Mouse (Mus musculus): Measurements from ENCODE around the gene Slc29a4.
A peak's percentile ranks its signal among the peaks of the same experiment; 100 is the strongest.

Gene Slc29a4

GRCm38 (mm10) chr5:142696258-142696657, 3.9 kb downstream of the Slc29a4 start:
- peak; percentile 44 for DNase-seq (ENCODE audit: low read depth, low spot score)

DNA sequence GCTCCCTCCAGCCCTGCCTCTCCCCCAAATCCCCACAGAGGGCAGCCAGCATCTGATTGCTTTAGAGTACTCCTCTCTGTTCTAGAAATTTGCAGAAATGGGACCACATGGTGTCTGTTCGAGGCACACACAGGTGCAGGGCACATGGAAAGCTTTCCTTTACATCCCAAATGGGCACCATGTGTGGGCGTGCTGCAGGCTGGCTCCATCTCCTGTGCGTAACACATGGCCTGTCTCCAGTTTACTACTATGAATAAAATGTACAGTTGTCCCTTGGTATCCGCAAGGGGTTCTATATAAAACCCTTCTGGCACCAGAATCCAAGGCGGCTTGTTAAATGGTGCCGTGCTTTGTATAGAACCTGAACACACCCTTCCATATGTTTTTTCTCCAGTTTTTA, 4.6 kb downstream of the Slc29a4 start:
- DNase-seq (ENCODE audit: low read depth, low spot score): no peak

DNA sequence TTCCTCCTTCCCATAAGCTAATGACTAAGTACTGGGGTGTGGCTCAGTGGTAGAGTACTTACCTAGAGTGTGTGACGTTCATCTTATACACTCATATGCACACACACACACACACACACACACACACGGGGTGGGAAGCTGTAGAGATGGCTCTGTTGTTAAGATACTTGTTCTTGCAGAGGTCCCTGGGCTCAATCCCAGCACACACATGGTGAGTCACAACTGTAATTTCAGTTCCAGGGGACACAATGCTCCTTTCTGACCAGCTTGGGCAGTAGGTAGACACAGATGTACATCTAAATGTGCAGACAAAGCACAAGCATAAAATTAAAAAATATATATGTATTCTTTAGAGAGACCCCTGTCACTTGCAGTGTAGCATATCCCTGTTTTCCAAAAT, 5.4 kb downstream of the Slc29a4 start:
- no peak for DNase-seq (ENCODE audit: low read depth, low spot score)

GRCm38 (mm10) chr5:142700842-142701589, 8.7 kb downstream of the Slc29a4 start:
- DNase-seq (ENCODE audit: low read depth, low spot score): peak; percentile 91

DNA sequence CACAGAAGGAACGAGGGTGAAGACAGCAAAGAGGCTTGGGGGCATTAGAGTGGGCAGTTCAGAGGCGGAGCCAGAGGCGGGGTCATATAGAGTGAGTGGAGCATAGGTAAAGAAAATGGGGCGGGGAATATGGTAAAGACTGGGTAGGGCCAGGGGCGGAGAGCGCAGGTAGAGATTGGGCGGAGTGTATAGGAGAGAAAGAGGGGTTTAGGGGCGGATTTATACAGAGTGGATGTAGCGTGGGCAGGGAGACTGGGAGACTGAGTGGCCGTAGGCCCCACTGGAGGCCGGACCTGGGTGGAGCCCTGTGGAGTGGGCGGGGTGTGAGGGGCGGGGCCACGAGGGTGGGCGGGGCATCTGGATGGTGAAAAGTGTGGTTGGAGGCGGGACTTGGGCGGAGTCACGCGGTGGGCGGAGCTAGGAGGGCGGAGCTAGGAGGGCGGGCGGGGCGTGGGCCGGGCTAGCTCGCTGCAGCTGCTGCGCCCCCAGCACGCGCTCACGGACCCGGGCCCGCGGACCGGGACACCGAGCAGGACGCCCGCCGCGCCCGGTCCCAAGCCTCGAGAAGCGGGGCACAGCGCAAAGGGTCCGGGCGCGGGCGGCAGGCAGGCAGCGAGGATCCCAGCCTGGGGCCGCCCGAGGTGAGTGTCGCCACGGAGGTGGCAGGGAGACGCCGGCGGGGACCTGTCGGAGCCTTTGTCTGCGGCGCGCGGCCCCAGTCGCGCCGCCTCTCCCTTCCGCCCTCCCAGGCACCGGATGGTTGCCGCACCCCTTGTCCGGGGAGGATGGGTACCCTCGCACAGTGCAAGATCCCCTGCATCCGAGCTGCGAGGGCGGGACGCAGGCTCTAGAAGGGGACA, 9.6 kb downstream of the Slc29a4 start:
- DNase-seq (ENCODE audit: low read depth, low spot score): peak; percentile 83

- no peak for DNase-seq (ENCODE audit: low read depth, low spot score)
Measured at GRCm38 (mm10) chr5:142702511-142703138, 10.3 kb downstream of the Slc29a4 start.

- DNase-seq (ENCODE audit: low read depth, low spot score): no peak
Measured at GRCm38 (mm10) chr5:142703569-142703968, 11.3 kb downstream of the Slc29a4 start.

- no peak for DNase-seq (ENCODE audit: low read depth, low spot score)
Measured at GRCm38 (mm10) chr5:142707709-142708108, 15.4 kb downstream of the Slc29a4 start.

DNA sequence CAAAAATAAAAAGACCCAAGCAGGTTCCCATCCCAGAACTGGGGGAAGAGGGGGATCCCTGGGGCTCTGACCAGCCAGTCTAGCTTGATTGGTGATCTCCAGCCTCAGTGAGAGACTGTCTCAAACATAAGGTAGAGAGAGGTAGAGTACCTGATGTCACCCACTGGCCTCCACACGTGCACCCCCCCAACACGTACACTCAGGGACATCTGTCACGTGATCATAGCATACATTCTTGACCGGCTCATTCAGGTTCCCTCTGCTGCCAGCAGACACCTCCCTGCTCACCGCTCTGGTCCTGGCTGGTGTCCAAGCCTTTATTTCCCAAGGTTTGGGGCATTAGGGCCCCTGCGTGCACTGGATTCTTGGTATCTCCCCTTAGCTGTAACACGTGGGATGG, 17.1 kb downstream of the Slc29a4 start:
- DNase-seq (ENCODE audit: low read depth, low spot score): no peak

DNA sequence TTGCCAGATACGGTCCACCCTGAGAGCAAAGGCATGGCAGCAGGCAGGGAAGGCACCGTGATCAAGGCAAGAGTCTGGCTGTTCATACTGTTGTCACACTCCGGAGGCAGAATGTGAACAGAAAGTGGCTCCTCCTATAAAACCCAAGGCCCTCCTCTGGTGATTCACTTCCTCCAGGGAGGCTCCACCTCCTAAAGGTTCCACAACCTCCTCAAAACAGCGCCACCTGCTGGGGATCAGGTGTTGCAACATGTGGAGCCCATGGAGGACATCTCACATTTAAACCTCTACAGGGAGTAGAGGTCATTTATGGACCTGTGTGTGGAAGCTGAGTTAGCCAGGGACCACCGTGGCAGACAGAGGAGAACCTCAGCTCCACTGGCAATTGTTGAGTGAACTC, 20.1 kb downstream of the Slc29a4 start:
- peak; percentile 57 for DNase-seq (ENCODE audit: low read depth, low spot score)

GRCm38 (mm10) chr5:142713966-142714365, 21.7 kb downstream of the Slc29a4 start:
- no peak for DNase-seq (ENCODE audit: low read depth, low spot score)

- no peak for DNase-seq (ENCODE audit: low read depth, low spot score)
Measured at GRCm38 (mm10) chr5:142715059-142715458, 22.7 kb downstream of the Slc29a4 start.

- DNase-seq (ENCODE audit: low read depth, low spot score): no peak
Measured at GRCm38 (mm10) chr5:142716056-142716455, 23.7 kb downstream of the Slc29a4 start.

GRCm38 (mm10) chr5:142718037-142718436, 25.7 kb downstream of the Slc29a4 start:
- peak; percentile 81 for DNase-seq (ENCODE audit: low read depth, low spot score)

- DNase-seq (ENCODE audit: low read depth, low spot score): no peak
Measured at GRCm38 (mm10) chr5:142718486-142718885, 26.2 kb downstream of the Slc29a4 start.

DNA sequence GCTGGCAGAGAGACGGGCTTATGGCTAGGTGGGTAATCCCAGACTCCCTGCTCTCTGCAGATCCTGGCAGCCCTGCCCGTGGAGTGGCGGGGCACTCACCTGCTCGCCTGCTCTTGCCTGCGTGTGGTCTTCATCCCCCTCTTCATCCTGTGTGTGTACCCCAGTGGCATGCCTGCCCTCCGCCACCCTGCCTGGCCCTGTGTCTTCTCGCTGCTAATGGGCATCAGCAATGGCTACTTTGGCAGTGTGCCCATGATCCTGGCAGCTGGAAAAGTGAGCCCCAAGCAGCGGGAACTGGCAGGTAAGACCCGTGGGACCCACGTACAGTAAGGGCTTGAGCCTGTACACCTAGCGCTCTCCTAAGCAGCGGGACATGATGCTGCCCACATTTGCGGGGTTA, 27.6 kb downstream of the Slc29a4 start:
- DNase-seq (ENCODE audit: low read depth, low spot score): no peak

DNA sequence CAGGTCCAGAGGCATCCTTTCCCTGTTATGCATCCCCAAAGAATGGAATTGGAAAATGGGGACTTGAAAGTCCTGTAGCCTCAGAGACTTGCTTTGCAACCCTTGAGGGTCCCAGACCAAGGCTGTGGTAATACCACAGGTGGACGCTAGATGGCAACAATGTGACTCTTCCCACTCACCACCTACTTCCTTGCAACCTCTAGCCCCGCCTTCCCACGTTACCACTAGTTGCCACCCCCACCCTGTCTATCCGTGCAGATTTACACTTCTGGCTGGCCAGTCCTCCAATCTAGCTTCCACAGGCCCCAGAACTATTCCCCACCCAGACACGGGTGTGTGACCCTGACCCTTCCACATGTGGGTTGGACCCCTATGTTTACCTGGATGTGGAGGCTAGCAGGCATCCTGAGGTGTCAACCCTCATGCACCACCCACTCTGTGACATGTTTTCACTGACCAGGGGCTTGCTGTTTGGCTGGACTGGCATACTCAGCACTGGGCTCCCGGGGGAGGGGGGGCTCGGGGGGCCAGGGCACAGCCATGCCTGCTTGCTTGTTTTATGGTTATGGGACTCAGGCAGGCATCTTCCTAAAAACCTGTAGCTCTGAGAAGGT, 31.3 kb downstream of the Slc29a4 start:
- peak; percentile 84 for DNase-seq (ENCODE audit: low read depth, low spot score)

- no peak for DNase-seq (ENCODE audit: low read depth, low spot score)
Measured at GRCm38 (mm10) chr5:142724265-142724664, 32.0 kb downstream of the Slc29a4 start.

- no peak for DNase-seq (ENCODE audit: low read depth, low spot score)
Measured at GRCm38 (mm10) chr5:142726748-142727147, 34.4 kb downstream of the Slc29a4 start.

GRCm38 (mm10) chr5:142728301-142728700, 36.0 kb downstream of the Slc29a4 start:
- DNase-seq (ENCODE audit: low read depth, low spot score): peak; percentile 52

DNA sequence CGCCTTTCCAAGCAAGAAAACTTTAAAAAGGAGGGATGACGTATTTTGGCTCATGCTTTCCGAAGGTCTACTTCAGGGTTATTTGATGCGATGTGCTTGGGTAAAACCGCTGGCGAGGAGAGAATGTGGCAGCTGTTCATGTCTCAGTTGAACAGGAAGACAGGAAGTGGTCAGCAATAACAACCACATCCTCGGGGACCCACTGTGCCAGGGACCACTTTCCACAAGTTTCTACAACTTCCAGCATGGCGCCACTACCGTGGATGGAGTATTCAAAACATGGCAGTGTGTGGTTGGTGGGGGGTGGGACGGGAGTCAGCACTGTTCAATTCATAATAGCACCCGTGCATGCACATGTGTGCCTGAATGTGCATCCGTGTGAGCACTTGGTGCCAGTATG, 38.0 kb downstream of the Slc29a4 start:
- no peak for DNase-seq (ENCODE audit: low read depth, low spot score)

DNA sequence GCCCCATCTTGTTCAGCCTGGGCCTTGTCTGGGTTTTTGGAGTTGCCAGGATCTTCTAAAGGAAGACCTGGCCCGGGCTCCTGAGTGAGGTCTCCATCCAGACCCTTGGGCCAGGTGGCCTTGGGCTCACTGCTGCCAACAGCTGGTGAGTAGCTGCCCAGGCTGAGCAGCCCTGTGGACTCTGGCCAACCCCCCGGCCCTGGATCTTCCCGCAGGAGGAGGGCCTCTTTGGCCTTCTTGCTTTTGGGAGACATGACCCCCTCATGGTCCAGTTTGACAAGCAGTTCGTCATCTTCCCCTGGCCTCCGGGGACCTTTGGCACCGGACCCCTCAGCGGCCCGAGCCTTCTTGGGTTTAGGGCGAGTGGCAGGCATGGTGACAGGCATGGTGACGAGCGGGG, 39.6 kb downstream of the Slc29a4 start:
- no peak for DNase-seq (ENCODE audit: low read depth, low spot score)

Measured in ES-CJ7 (cell line).